Mouse (Mus musculus): ENCODE data around the gene Aco2. TPM values are rescaled to one million over a fixed set of nuclear protein-coding genes. Genes with fewer than 3 reads are reported as not detected.

Aco2 gene
- polyA plus RNA-seq (2016; fragmentation: Nextera tagmentation; extraction: Ambion mirVana) = 170 and 177 TPM in 2 replicates

GRCm38 (mm10) chr15:81872262-81873136, at the start of gene Aco2:
TSS of gene Aco2 (plus strand) at chr15:81872309.
- Histone ChIP-seq H3K4me1 (peaks cover 18% of the 10 kb centered on the region), H3K9ac (replicated peaks) (peak within 1 kb of the TSS; percentile 84), H3K36me3 (peaks cover 30% of the 10 kb centered on the region), H3K27me3 (no peaks in the 10 kb centered on the region), H3K27ac (replicated peaks) (peak within 1 kb of the TSS; percentile 96), H3K4me2 (replicated peaks) (peak within 1 kb of the TSS; percentile 91), H3K4me3 (peak within 1 kb of the TSS; percentile 95), H3K9me3 (no peaks in the 10 kb centered on the region)
- WGBS = 1% methylated on average over 53 of the region's 53 CpGs
- ATAC-seq (ENCODE audit: low FRiP score, low read depth) = peak; percentile 81

GRCm38 (mm10) chr15:81822631-81823030, 49.5 kb upstream of the Aco2 start:
- Histone ChIP-seq H3K36me3 (peaks cover 89% of the 10 kb centered on the region), H3K9me3 (no peaks in the 10 kb centered on the region), H3K27me3 (no peaks in the 10 kb centered on the region), H3K27ac (replicated peaks) (no peak overlapping the region), H3K4me2 (replicated peaks) (no peak overlapping the region), H3K9ac (replicated peaks) (no peak overlapping the region), H3K4me3 (no peak overlapping the region), H3K4me1 (no peaks in the 10 kb centered on the region)
- WGBS = 89% methylated on average over 3 of the region's 3 CpGs
- ATAC-seq (ENCODE audit: low FRiP score, low read depth) = no peak

GRCm38 (mm10) chr15:81824832-81825231, 47.3 kb upstream of the Aco2 start:
- H3K27me3 ChIP-seq = no peaks in the 10 kb centered on the region
- no peak overlapping the region for H3K4me3 ChIP-seq
- no peak overlapping the region for H3K27ac ChIP-seq (replicated peaks)
- no peak overlapping the region for H3K4me2 ChIP-seq (replicated peaks)
- H3K36me3 ChIP-seq = peaks cover 69% of the 10 kb centered on the region
- H3K4me1 ChIP-seq = no peaks in the 10 kb centered on the region
- WGBS = 86% methylated on average over 3 of the region's 3 CpGs
- H3K9me3 ChIP-seq = no peaks in the 10 kb centered on the region
- no peak for ATAC-seq (ENCODE audit: low FRiP score, low read depth)
- no peak overlapping the region for H3K9ac ChIP-seq (replicated peaks)

GRCm38 (mm10) chr15:81828426-81829207, 43.5 kb upstream of the Aco2 start:
- Histone ChIP-seq H3K4me1 (peaks cover 8% of the 10 kb centered on the region), H3K27me3 (no peaks in the 10 kb centered on the region), H3K4me2 (replicated peaks) (no peak overlapping the region), H3K9me3 (no peaks in the 10 kb centered on the region), H3K4me3 (no peak overlapping the region), H3K36me3 (peaks cover 34% of the 10 kb centered on the region), H3K9ac (replicated peaks) (no peak overlapping the region), H3K27ac (replicated peaks) (no peak overlapping the region)
- 89% methylated on average over 7 of the region's 7 CpGs for WGBS
- ATAC-seq (ENCODE audit: low FRiP score, low read depth) = no peak

- Histone ChIP-seq H3K4me2 (replicated peaks) (no peak overlapping the region), H3K4me3 (no peak overlapping the region), H3K4me1 (peaks cover 8% of the 10 kb centered on the region), H3K9ac (replicated peaks) (no peak overlapping the region), H3K36me3 (peaks cover 28% of the 10 kb centered on the region), H3K27me3 (no peaks in the 10 kb centered on the region), H3K9me3 (no peaks in the 10 kb centered on the region), H3K27ac (replicated peaks) (no peak overlapping the region)
- ATAC-seq (ENCODE audit: low FRiP score, low read depth) = no peak
- WGBS = 67% methylated on average over 2 of the region's 2 CpGs
Observed at GRCm38 (mm10) chr15:81829208-81829580, 42.9 kb upstream of the Aco2 start.

GRCm38 (mm10) chr15:81830530-81830929, 41.6 kb upstream of the Aco2 start:
- Histone ChIP-seq H3K27ac (replicated peaks) (no peak overlapping the region), H3K27me3 (peaks cover 7% of the 10 kb centered on the region), H3K4me2 (replicated peaks) (no peak overlapping the region), H3K36me3 (peaks cover 15% of the 10 kb centered on the region), H3K9me3 (no peaks in the 10 kb centered on the region), H3K4me1 (peaks cover 8% of the 10 kb centered on the region), H3K9ac (replicated peaks) (no peak overlapping the region), H3K4me3 (no peak overlapping the region)
- 89% methylated on average over 4 of the region's 4 CpGs for WGBS
- ATAC-seq (ENCODE audit: low FRiP score, low read depth) = no peak

- 0 out of 2 replicates have a peak overlapping the region, but pooled peaks have one; percentile 16 for H3K9ac ChIP-seq (replicated peaks)
- H3K27ac ChIP-seq (replicated peaks) = peak overlapping the region; percentile 22; the same call in 1 of the 2 replicates
- ATAC-seq (ENCODE audit: low FRiP score, low read depth) = peak; percentile 89
- H3K4me1 ChIP-seq = peaks cover 15% of the 10 kb centered on the region
- WGBS = 15% methylated on average over 24 of the region's 24 CpGs
- peak overlapping the region; percentile 9; the same call in 1 of the 2 replicates for H3K4me3 ChIP-seq
- peak overlapping the region; percentile 15; the same call in 1 of the 2 replicates for H3K4me2 ChIP-seq (replicated peaks)
- H3K9me3 ChIP-seq = no peaks in the 10 kb centered on the region
- peaks cover 8% of the 10 kb centered on the region for H3K36me3 ChIP-seq
- peaks cover 15% of the 10 kb centered on the region for H3K27me3 ChIP-seq
Observed at GRCm38 (mm10) chr15:81831136-81831825, 40.8 kb upstream of the Aco2 start.

GRCm38 (mm10) chr15:81832219-81832618, 39.9 kb upstream of the Aco2 start:
- peaks cover 19% of the 10 kb centered on the region for H3K4me1 ChIP-seq
- 83% methylated on average over 3 of the region's 3 CpGs for WGBS
- H3K27ac ChIP-seq (replicated peaks) = no peak overlapping the region
- peaks cover 23% of the 10 kb centered on the region for H3K27me3 ChIP-seq
- H3K4me3 ChIP-seq = no peak overlapping the region
- no peak for ATAC-seq (ENCODE audit: low FRiP score, low read depth)
- H3K36me3 ChIP-seq = peaks cover 5% of the 10 kb centered on the region
- H3K4me2 ChIP-seq (replicated peaks) = no peak overlapping the region
- no peak overlapping the region for H3K9ac ChIP-seq (replicated peaks)
- no peaks in the 10 kb centered on the region for H3K9me3 ChIP-seq

- Histone ChIP-seq H3K27ac (replicated peaks) (no peak overlapping the region), H3K9ac (replicated peaks) (no peak overlapping the region), H3K4me1 (peaks cover 19% of the 10 kb centered on the region), H3K4me3 (no peak overlapping the region), H3K36me3 (no peaks in the 10 kb centered on the region), H3K4me2 (replicated peaks) (no peak overlapping the region), H3K9me3 (no peaks in the 10 kb centered on the region), H3K27me3 (peaks cover 29% of the 10 kb centered on the region)
- ATAC-seq (ENCODE audit: low FRiP score, low read depth) = no peak
- 80% methylated on average over 4 of the region's 4 CpGs for WGBS
Observed at GRCm38 (mm10) chr15:81833481-81833880, 38.6 kb upstream of the Aco2 start.

GRCm38 (mm10) chr15:81834171-81834841, 37.8 kb upstream of the Aco2 start:
- Histone ChIP-seq H3K27me3 (peaks cover 29% of the 10 kb centered on the region), H3K36me3 (no peaks in the 10 kb centered on the region), H3K4me2 (replicated peaks) (no peak overlapping the region), H3K9ac (replicated peaks) (no peak overlapping the region), H3K27ac (replicated peaks) (no peak overlapping the region), H3K4me3 (no peak overlapping the region), H3K4me1 (peaks cover 19% of the 10 kb centered on the region), H3K9me3 (no peaks in the 10 kb centered on the region)
- WGBS = 64% methylated on average over 3 of the region's 3 CpGs
- ATAC-seq (ENCODE audit: low FRiP score, low read depth) = no peak
